Mouse (Mus musculus) testis, postnatal 14 days (tissue): Measurements from ENCODE around the gene Mapk7.

Experiments used
- DNase-seq: peaks from one replicate; pipeline ENCODE4 v3.0.0; 2021; ENCODE audit warnings: low spot score

Mapk7 gene

GRCm38 (mm10) chr11:61494129-61494997, at the start of gene Mapk7:
Mapk7 (minus strand) TSS chr11:61494406.
- peak; percentile 98 for DNase-seq

DNA sequence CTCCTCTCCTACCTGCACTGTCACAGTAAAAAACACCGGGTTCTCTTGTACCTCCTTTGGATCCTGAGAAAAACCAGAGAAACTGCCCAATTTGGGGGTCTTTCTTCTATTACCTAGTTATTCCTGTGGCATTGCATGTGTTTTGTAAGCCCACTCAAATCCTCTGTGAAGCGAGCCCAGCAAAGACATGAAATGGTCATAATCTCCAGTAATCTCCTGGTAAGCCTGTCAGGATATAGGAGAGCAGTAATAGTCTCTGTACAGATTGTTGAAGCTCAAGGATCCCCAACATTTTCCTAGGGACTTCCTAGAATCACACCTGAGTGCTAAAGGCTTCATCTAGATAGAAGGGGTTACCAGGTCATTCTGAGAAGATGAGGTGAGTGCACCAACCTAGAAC, 46.9 kb upstream of the Mapk7 start:
- no peak for DNase-seq

DNA sequence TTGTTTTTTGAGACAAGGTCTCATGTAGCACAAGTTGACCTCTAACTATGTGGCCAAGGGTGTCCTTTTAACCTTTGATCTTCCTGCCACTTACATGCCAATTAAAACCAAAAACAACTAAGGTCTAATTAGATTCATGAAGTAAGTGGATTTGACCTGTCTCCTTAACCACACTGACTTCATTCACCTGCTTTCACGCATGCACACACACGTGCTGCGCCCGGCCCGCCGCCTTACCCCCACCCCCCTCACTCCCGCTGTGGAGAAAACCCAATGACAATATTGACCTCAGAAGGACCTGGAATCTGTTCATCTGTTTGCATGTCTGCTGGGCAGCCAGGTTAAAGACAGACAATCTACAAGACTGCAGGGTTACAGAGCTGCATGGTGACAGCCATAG, 46.4 kb upstream of the Mapk7 start:
- no peak for DNase-seq

GRCm38 (mm10) chr11:61537362-61537761, 43.2 kb upstream of the Mapk7 start:
- no peak for DNase-seq

- no peak for DNase-seq
Measured at GRCm38 (mm10) chr11:61536952-61537351, 42.7 kb upstream of the Mapk7 start.

GRCm38 (mm10) chr11:61535530-61535929, 41.3 kb upstream of the Mapk7 start:
- no peak for DNase-seq

DNA sequence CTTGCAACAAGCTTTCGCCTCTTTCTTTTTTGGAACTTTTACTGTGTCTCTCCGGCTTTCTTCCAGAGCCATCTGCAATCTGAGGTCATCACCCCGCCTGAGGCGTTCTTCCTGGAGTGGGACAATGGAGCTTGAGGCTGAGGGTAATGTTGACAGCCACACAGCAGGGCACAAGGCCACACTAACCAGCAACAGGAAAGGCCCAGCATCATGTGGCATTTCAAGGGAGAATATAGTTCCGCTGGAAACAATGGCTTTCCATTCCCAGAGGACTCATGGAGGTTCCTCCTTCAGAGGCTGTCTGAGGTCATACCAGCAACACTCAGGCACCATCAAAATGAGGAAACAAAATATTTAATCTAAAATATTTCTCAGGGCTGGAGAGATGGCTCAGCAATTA, 39.4 kb upstream of the Mapk7 start:
- DNase-seq: no peak

GRCm38 (mm10) chr11:61532820-61533219, 38.6 kb upstream of the Mapk7 start:
- no peak for DNase-seq

DNA sequence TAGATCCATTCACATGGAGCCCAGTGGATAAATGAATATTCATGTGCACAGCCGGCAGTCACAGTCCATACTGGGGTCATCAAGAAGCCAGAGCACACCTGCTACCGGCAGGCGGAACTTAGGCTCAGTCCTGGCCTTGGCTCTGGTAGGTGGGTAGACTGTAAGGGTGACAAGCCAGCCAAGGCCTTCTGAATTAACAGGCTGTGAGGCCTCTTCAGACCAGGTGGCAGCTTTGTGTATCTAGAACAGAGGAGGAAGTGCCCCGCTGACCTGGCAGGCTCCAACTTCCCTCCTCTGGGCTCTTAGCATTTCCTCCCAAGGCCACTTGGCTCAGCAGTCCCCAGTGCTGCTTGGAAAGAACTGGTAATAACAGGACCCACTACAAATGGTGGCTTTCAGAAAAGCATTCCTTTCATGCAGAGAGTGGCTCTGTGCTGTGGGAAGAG, 35.1 kb upstream of the Mapk7 start:
- no peak for DNase-seq

DNA sequence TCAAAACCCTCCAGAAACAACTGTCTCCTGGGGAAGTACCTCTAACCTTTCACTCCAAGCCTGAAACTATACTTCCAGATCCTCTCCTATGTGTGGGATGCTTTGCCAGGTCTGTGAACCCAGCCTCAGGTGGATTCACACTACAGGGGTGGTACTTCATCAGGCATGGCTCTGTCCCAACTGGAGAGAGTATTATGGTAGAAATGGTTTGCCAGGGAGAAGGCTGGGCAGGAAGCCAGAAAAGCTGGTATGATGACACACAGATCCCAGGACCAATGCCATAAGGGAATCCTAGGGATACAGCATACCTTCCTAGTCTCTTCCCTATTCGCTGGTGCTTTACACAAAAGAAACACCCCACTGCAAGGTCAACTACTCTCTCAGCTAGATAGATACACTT, 32.7 kb upstream of the Mapk7 start:
- no peak for DNase-seq

DNA sequence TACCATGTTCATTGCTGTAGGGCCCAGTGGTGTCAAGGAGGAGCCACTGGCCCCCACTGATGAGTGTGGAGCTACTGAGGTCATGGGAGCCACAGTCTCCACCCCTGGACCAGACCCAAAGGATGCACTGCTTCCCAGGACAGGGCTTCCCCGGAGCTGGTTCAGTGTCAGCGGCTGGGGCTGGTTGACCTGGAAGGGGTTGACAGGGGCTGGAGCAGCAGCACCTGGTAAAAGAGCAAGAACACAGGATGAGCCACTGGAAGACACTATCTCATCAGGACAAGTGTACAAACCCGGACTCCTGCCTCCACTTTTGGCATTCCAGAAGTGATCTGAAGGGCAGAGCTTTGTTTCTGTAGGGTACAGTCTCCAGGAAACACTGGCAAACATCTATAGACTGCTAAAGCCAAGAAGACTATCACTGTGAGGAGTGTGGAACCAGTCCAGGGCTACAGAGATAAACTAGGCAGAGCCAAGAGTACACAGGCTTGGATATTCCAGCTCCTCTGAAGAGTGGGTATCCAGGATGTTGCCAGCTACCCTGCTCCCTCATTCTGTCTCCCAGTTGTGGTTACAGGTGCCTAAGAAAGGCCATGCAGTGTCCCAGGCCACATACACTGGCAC, 25.4 kb upstream of the Mapk7 start:
- no peak for DNase-seq

DNA sequence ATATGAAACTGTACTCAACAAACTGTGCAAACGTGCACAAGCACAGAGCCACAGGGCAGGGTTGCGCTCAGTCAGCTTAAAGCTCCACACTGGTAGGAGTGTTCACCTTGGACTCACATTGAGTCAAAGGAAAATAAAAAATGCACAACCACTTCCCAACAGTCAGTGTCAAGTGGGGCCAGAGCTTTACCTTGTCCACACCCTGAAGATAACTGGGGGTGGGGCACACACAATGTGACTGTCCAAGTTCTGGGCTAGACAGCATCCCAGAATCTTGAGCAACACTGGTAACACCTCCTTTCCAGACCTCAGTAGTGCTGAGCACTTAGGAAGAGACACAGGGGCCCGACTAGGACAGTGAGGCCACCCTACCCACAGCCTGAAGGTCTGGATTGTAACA, 24.7 kb upstream of the Mapk7 start:
- DNase-seq: no peak

- DNase-seq: no peak
Measured at GRCm38 (mm10) chr11:61517971-61518370, 23.8 kb upstream of the Mapk7 start.

- no peak for DNase-seq
Measured at GRCm38 (mm10) chr11:61514953-61515352, 20.7 kb upstream of the Mapk7 start.

GRCm38 (mm10) chr11:61504713-61505257, 10.6 kb upstream of the Mapk7 start, which contains the start of gene B9d1:
B9d1 (plus strand) TSS chr11:61505144.
- DNase-seq: peak; percentile 93

- no peak for DNase-seq
Measured at GRCm38 (mm10) chr11:61503933-61504332, 9.7 kb upstream of the Mapk7 start.

DNA sequence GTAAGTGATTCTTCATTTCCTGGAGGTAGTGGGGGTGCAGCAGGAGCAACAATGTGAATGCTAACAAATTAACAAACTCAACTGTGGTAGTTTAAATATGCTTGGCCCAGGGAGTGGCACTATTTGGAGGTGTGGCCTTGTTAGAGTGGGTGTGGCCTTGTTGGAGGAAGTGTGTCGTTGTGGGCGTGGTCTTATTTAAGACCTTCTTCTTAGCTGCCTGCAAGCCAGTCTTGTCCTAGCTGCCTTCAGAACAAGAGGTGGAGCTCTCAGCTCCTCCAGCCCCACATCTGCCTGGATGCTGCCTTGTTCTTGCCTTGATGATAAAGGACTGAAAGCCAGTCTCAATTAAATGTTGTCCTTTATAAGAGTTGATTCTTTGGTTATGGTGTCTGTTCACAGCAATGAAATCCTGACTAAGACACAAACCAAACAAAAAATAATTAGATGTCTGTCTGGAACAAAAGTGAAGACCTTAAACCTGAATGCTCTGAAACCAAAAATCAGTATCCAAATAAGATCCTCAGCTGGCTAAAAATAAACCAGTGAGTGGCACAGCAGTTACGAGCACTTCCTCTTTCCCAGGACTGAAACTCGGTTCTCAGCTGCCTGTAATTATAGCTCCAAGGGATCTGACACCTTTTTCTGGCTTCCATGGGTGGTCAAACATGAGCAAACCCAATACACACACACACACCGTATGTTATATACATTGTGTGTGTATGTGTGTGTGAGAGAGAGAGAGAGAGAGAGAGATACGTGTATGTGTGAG, 4.7 kb upstream of the Mapk7 start:
- DNase-seq: no peak

GRCm38 (mm10) chr11:61497490-61497889, 3.3 kb upstream of the Mapk7 start:
- no peak for DNase-seq

DNA sequence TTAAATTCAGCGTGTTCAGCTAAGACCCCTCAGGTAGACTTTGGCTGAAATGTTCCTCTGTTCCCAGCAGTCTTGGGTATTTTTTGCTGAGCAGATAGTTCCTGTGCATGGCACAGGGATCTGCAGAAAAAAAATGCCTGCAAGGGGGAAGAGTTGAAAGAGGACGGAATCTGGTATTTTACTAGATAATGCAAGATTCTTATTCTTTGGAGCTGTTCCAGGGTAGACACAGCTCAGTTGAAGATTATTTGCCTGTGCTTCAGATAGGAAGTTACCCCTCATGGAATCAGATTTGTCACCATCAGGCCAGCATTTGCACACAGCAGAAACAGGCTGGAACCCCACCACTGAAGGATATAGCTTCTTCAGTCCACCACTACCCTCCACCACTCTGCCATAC, 1.3 kb upstream of the Mapk7 start:
- DNase-seq: no peak

- DNase-seq: peak; percentile 62
Measured at GRCm38 (mm10) chr11:61493525-61494128, 579 bp downstream of the Mapk7 start.

DNA sequence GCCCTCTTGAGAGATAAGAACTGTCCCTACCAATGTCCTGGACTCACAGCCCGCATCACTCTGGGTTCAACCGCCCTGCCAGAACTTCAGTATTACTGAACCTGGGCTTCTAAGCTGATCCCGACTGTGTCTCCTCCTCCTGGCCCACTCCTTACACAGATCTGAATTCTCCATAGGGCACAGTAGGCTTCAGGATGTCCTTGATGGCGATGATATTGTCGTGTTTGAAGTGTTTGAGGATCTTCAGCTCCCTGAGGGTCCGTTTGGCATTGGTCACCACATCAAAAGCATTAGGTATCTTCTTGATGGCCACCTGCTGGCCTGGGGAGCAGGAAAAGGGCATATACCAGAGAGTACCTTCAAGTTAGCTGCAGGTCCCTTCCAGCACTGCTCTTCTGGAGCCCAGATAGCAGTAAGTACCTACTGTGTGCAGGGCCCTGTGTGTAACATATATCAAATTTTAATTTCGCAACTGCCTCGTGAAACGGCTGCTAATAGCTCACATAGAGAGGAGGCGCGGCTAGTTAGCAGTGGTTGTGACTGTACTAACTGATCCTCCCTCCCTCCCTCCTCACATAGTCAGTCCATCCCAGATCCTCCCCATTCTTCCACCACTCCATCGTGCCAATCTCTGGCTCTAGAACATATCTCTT, 1.3 kb downstream of the Mapk7 start:
- DNase-seq: no peak
